Mouse (Mus musculus): ENCODE data around the gene Serpina3n. TPM values are rescaled to one million over a fixed set of nuclear protein-coding genes. Genes with fewer than 3 reads are reported as not detected.

Gene Serpina3n
- polyA plus RNA-seq, 1 experiment from 2014 or later: 1.6 TPM

GRCm38 (mm10) chr12:104450257-104450656, 43.7 kb downstream of the Serpina3n start:
- ATAC-seq (ENCODE audit: low read depth): no peak
- H3K27me3 ChIP-seq (ENCODE audit: control insufficient read depth, insufficient read depth, low read length): no peaks in the 10 kb centered on the region
- H3K9ac ChIP-seq (replicated peaks; ENCODE audit: low read depth, low read length): no peak overlapping the region
- H3K4me3 ChIP-seq (ENCODE audit: low read depth, low read length): no peak overlapping the region
- no peak overlapping the region for H3K4me2 ChIP-seq (ENCODE audit: low read depth, low read length)
- no peak overlapping the region for H3K27ac ChIP-seq (ENCODE audit: low read depth, low read length)
- no peaks in the 10 kb centered on the region for H3K4me1 ChIP-seq (ENCODE audit: control insufficient read depth, insufficient read depth, low read length)
- H3K9me3 ChIP-seq (ENCODE audit: control insufficient read depth, low read length): no peaks in the 10 kb centered on the region
- WGBS: 77% methylated on average over 10 of the region's 10 CpGs
- H3K36me3 ChIP-seq (ENCODE audit: control insufficient read depth, insufficient read depth, low read length): no peaks in the 10 kb centered on the region

- no peak for ATAC-seq (ENCODE audit: low read depth)
Measured at GRCm38 (mm10) chr12:104453002-104453401, 46.5 kb downstream of the Serpina3n start.

GRCm38 (mm10) chr12:104459377-104459776, 52.8 kb downstream of the Serpina3n start:
- Histone ChIP-seq H3K4me1 (ENCODE audit: control insufficient read depth, insufficient read depth, low read length) (no peaks in the 10 kb centered on the region), H3K4me3 (ENCODE audit: low read depth, low read length) (no peak overlapping the region), H3K9me3 (ENCODE audit: control insufficient read depth, low read length) (no peaks in the 10 kb centered on the region), H3K9ac (replicated peaks; ENCODE audit: low read depth, low read length) (no peak overlapping the region), H3K4me2 (ENCODE audit: low read depth, low read length) (no peak overlapping the region), H3K27me3 (ENCODE audit: control insufficient read depth, insufficient read depth, low read length) (no peaks in the 10 kb centered on the region), H3K27ac (ENCODE audit: low read depth, low read length) (no peak overlapping the region), H3K36me3 (ENCODE audit: control insufficient read depth, insufficient read depth, low read length) (no peaks in the 10 kb centered on the region)
- 63% methylated on average over 6 of the region's 6 CpGs for WGBS
- ATAC-seq (ENCODE audit: low read depth): no peak

More at GRCm38 (mm10) chr12:104453002-104453401, 46.5 kb downstream of the Serpina3n start:
- no peak overlapping the region for H3K4me3 ChIP-seq (ENCODE audit: low read depth, low read length)
- no peak overlapping the region for H3K9ac ChIP-seq (replicated peaks; ENCODE audit: low read depth, low read length)
- H3K27ac ChIP-seq (ENCODE audit: low read depth, low read length): no peak overlapping the region
- 54% methylated on average over 1 of the region's 1 CpGs for WGBS
- H3K9me3 ChIP-seq (ENCODE audit: control insufficient read depth, low read length): no peaks in the 10 kb centered on the region
- no peaks in the 10 kb centered on the region for H3K36me3 ChIP-seq (ENCODE audit: control insufficient read depth, insufficient read depth, low read length)
- H3K4me2 ChIP-seq (ENCODE audit: low read depth, low read length): no peak overlapping the region
- H3K4me1 ChIP-seq (ENCODE audit: control insufficient read depth, insufficient read depth, low read length): no peaks in the 10 kb centered on the region
- no peaks in the 10 kb centered on the region for H3K27me3 ChIP-seq (ENCODE audit: control insufficient read depth, insufficient read depth, low read length)

GRCm38 (mm10) chr12:104461372-104461771, 54.8 kb downstream of the Serpina3n start:
- Histone ChIP-seq H3K4me2 (ENCODE audit: low read depth, low read length) (no peak overlapping the region), H3K27ac (ENCODE audit: low read depth, low read length) (no peak overlapping the region), H3K9me3 (ENCODE audit: control insufficient read depth, low read length) (no peaks in the 10 kb centered on the region), H3K27me3 (ENCODE audit: control insufficient read depth, insufficient read depth, low read length) (no peaks in the 10 kb centered on the region), H3K9ac (replicated peaks; ENCODE audit: low read depth, low read length) (no peak overlapping the region), H3K4me1 (ENCODE audit: control insufficient read depth, insufficient read depth, low read length) (no peaks in the 10 kb centered on the region), H3K36me3 (ENCODE audit: control insufficient read depth, insufficient read depth, low read length) (no peaks in the 10 kb centered on the region), H3K4me3 (ENCODE audit: low read depth, low read length) (no peak overlapping the region)
- ATAC-seq (ENCODE audit: low read depth): no peak
- 25% methylated on average over 8 of the region's 8 CpGs for WGBS

Other genes starting within 250 kb of the Serpina3n start
- gene Serpina3f, start 192.2 kb upstream of the Serpina3n start, polyA plus RNA-seq (2014; fragmentation: Nextera tagmentation; extraction: Ambion mirVana): not detected in 2 replicates
- 0.54 and 5.4 TPM in 2 replicates for gene Serpina3g, start 170.5 kb upstream of the Serpina3n start, polyA plus RNA-seq (2014; fragmentation: Nextera tagmentation; extraction: Ambion mirVana)
- 0.27 and 0.31 TPM in 2 replicates for gene Serpina3i, start 143.6 kb upstream of the Serpina3n start, polyA plus RNA-seq (2014; fragmentation: Nextera tagmentation; extraction: Ambion mirVana)
- not detected in 2 replicates for gene Serpina3j, start 92.2 kb upstream of the Serpina3n start, polyA plus RNA-seq (2014; fragmentation: Nextera tagmentation; extraction: Ambion mirVana)
- gene Serpina3k, start 68.2 kb upstream of the Serpina3n start, polyA plus RNA-seq (2014; fragmentation: Nextera tagmentation; extraction: Ambion mirVana): not detected in 2 replicates
- not detected in 2 replicates for gene Serpina3m, start 68.2 kb upstream of the Serpina3n start, polyA plus RNA-seq (2014; fragmentation: Nextera tagmentation; extraction: Ambion mirVana)
- not detected in 2 replicates for gene Gsc, start 66.6 kb downstream of the Serpina3n start, polyA plus RNA-seq (2014; fragmentation: Nextera tagmentation; extraction: Ambion mirVana)